1 mouse cellular context compared by ENCODE assay signal in the genomic region with DNA sequence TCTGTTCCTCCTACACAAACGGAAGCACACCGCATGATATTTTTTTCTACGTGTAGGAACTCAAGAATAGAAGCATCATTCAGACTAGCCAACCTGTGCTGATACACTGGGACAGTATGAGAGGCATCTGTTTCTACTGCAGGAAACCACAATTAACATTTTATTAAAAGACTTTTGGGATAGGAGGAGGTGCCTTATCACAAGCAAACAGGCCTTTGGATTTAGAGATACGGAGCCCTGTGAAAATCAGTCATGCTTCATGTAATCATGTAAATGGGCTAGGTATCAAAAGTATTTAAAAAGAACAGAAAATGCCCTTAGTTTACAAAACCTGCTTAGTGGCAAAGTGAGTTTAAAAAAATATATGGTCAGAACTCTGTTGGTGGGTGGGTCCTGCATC.
TF ChIP-seq lines count a peak whose summit lies in the region.

No protein-coding gene starts in this region.

TF ChIP-seq in MEL, 35 proteins besides CTCF, POLR2A, EP300 and RAD21 (continued from another document):
- TF ChIP-seq USF2 (IDR thresholded peaks at IDR 0.05; ENCODE audit: borderline replicate concordance in 1 of 2, insufficient read depth in 1 of 2, low read depth in 1 of 2, low read length in 2 of 2) (no peak), TAL1 (IDR thresholded peaks at IDR 0.05; ENCODE audit: low read length) (peak; percentile 89)
TF ChIP-seq in MEL: peak in this region for 10.
